Mouse (Mus musculus) kidney, adult 2 months (tissue): ENCODE data around the gene Defb13. TPM values are rescaled to one million over a fixed set of nuclear protein-coding genes. Genes with fewer than 3 reads are reported as not detected.

ENCODE experiments used
- DNase-seq: peaks from one replicate; pipeline ENCODE4 v3.0.0; 2021
- H3K27ac ChIP-seq: fragments of 200-500 bp; 2 replicates; pipeline ENCODE4 v1.5.1; 2012; ENCODE audit warnings: low read depth, low read length, control low read depth, inconsistent platforms; ENCODE audit not compliant: insufficient read depth
- H3K27me3 ChIP-seq: fragments of 200-500 bp; replicated peaks from 2 replicates; pipeline ENCODE4 v1.6.1; 2012; ENCODE audit warnings: mild to moderate bottlenecking, moderate library complexity, low read length, inconsistent platforms; ENCODE audit not compliant: control insufficient read depth, insufficient read depth
- H3K36me3 ChIP-seq: fragments of 200-500 bp; 2 replicates; pipeline ENCODE4 v1.6.1; 2012; ENCODE audit warnings: mild to moderate bottlenecking, moderate library complexity, low read length, inconsistent platforms; ENCODE audit not compliant: control insufficient read depth, insufficient read depth
- H3K4me1 ChIP-seq: fragments of 200-500 bp; 2 replicates; pipeline ENCODE4 v1.6.1; 2011; ENCODE audit warnings: low read length; ENCODE audit not compliant: control insufficient read depth, insufficient read depth
- H3K4me3 ChIP-seq: fragments of 200-500 bp; 2 replicates; pipeline ENCODE4 v1.5.1; 2011; ENCODE audit warnings: mild to moderate bottlenecking, low read depth, low read length, control low read depth; ENCODE audit not compliant: insufficient read depth
- CTCF ChIP-seq: fragments of 200-500 bp; conservative IDR thresholded peaks from 2 replicates; pipeline ENCODE4 v1.5.1; 2011; ENCODE audit warnings: low read depth, mild to moderate bottlenecking, control low read depth, low read length, moderate library complexity, mixed read lengths; ENCODE audit not compliant: insufficient read depth, insufficient read length
- POLR2A ChIP-seq: fragments of 200-500 bp; IDR thresholded peaks from one replicate; pipeline ENCODE4 v1.6.1; 2011; ENCODE audit warnings: low read depth, low read length, control low read depth
- WGBS: fragments of 180-500 bp; shearing (Covaris S2); methylation state at CpG from one replicate; pipeline ENCODE4 v1.1.7; 2018; 5-methylcytosine and 5-hydroxymethylcytosine counted together
- polyA plus RNA-seq: library from polyadenylated mRNA; depleted of rRNA; stranded (reverse); fragments of >200 nt; gene quantifications from 2 replicates; pipeline ENCODE4 v1.2.3, GENCODE M21; 2012

The Defb13 gene
- polyA plus RNA-seq, 1 experiment = not detected

DNA sequence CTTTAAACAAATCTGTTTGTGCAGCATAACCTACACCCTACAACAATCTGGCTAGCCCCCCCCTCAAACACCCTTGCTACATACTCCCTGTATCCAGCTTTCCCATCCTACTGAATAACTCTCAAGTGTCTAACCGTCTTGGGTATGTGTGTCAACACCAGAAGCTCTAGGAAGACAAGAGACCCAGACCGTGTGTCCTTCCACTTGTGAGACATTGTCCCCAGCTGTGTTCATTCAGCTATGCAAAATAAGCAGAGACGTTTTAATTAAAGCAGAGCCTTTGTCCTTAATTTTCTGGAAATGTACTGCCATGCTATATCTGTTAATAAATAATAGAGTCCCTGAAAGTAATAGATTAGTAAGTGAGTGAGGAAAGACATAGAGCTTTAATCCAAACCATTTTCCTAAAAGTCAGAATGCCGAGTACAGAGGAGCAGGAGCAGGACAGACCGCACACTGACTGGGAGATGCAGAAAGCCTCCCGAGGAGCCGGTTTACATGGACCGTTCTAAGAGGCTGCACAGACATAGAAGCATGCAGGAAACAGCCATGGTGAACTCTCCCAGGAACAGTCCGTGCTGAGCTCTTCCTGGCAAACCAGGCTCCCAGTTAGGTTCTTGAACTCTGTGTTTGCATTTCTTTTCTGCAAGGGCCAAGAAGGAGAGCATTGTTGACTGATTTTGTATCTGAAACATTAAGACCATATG lies 902 bp downstream of the Defb13 start:
- 33% methylated on average over 9 of the region's 9 CpGs for WGBS
- DNase-seq = peak; percentile 26
- Histone ChIP-seq H3K4me3 (no peak overlapping the region), H3K27me3 (no peaks in the 10 kb centered on the region), H3K36me3 (no peaks in the 10 kb centered on the region), H3K27ac (no peak overlapping the region), H3K4me1 (peaks cover 6% of the 10 kb centered on the region)
- TF ChIP-seq CTCF (no peak), POLR2A (no peak)

DNA sequence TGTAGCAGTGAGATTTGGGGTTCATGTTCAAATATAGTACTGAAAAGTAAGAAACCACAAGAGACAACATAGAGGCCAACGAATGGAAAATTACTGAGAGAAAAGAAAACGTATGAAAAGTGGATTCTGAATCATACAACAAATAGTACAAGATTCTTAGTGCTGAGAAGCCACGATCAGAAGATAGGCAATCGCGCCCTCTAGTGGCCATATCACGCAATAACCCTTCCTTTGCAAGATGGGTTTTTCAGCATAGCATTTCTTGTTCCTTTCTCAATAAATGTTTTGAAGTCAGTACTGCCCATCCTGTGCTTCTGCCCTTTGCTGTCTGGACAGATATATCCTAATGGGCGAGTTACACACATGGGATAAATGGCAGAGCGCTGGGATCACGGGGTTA lies 8.8 kb downstream of the Defb13 start:
- no peak overlapping the region for H3K27ac ChIP-seq
- H3K4me1 ChIP-seq = no peaks in the 10 kb centered on the region
- WGBS = 5% methylated on average over 9 of the region's 9 CpGs
- TF ChIP-seq CTCF (peak; percentile 68), POLR2A (no peak)
- no peak overlapping the region for H3K4me3 ChIP-seq
- no peaks in the 10 kb centered on the region for H3K27me3 ChIP-seq
- no peaks in the 10 kb centered on the region for H3K36me3 ChIP-seq
- DNase-seq = peak; percentile 51

DNA sequence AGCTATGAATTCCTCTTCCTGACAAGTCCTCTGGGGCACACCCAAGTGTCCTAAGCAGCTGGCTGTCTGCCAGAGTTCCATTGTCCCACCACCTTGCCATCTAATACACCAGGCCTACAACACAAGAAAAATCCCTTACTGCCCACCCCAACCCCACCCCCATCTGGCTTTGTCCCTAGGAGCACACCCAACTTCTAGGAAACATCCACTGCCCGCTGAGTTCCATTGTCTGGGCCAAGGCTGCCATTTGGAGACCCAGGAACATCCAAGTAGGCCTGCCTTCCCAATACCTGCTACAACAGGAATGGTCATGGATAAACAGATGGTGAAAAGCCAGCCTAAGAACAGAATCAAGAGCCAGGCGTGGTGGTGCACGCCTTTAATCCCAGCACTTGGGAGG lies 9.8 kb downstream of the Defb13 start:
- no peak for TF ChIP-seq CTCF
- no peak for TF ChIP-seq POLR2A
- no peaks in the 10 kb centered on the region for H3K36me3 ChIP-seq
- no peak overlapping the region for H3K4me3 ChIP-seq
- no peaks in the 10 kb centered on the region for H3K4me1 ChIP-seq
- no peaks in the 10 kb centered on the region for H3K27me3 ChIP-seq
- WGBS = 80% methylated on average over 3 of the region's 3 CpGs
- DNase-seq = no peak
- no peak overlapping the region for H3K27ac ChIP-seq

DNA sequence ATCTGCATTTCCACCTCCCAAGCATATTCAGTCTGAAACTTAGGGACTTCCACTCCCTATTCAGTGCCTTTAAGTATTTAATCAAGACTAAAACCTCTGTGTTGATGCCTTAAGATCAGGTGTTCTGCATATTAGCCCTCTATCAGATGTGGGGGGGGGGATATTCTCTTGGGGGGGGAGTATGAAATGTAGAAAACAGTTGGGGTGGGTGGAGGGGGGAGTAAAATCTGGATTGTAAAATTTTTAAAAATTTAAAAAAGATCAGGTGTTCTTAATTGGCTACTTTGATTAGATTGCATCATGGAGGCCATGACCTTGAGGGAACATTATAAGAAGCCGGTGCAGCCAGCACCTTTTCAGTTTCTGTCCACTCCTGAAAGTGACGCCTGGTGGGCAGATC lies 11.9 kb downstream of the Defb13 start, which contains the start of gene Fam90a1a:
TSS of gene Fam90a1a (plus strand) at position 301 of the 400 bp plus-strand sequence.
- no peak for DNase-seq
- WGBS = 79% methylated on average over 2 of the region's 2 CpGs
- no peak for TF ChIP-seq POLR2A
- no peak for TF ChIP-seq CTCF
- H3K4me1 ChIP-seq = no peaks in the 10 kb centered on the region
- no peak within 1 kb of the TSS for H3K4me3 ChIP-seq
- H3K36me3 ChIP-seq = no peaks in the 10 kb centered on the region
- no peak within 1 kb of the TSS for H3K27ac ChIP-seq
- no peaks in the 10 kb centered on the region for H3K27me3 ChIP-seq

DNA sequence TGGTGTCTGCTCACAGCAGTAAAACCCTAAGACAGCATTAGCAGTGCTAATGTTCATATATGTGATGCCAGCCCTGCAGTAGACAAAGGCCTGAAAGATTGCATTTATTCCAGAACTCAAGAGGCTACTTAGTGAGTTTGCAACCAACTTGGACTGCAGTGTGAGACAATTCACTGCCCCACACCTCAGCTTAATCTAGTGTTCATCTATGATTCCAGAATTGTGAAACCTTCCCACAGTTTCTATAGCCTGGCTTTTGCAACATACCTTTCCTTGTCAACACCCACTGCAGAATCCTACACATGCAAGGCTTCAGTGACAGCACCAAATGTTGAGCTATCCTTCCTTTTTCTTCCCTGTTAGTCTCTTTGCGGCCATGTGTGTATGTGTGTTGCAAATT lies 20.1 kb downstream of the Defb13 start:
- Histone ChIP-seq H3K27me3 (no peaks in the 10 kb centered on the region), H3K4me3 (no peak overlapping the region), H3K4me1 (no peaks in the 10 kb centered on the region), H3K27ac (no peak overlapping the region), H3K36me3 (no peaks in the 10 kb centered on the region)
- DNase-seq = no peak
- WGBS = 71% methylated on average over 1 of the region's 1 CpGs
- TF ChIP-seq CTCF (no peak), POLR2A (no peak)

DNA sequence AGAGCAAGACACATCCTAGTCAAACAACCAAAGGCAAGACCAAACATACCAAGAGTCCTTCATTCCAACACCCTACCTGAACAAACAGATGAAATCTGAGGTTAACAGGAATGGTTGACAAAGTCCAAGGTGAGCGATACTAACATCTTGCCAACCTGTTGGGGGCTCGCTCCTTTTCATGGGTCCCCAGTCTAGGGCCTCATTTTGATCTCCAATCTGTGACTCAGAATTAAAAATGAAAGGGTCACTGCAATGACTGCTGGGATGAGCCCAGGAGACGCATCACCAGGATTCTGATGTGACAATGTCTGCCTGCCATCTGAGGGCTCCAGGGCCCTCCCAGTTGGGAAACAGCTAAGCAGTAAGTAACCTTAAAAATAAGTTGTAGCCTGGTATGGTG lies 22.9 kb downstream of the Defb13 start, which contains the start of gene Ccdc70:
TSS of gene Ccdc70 (plus strand) at position 301 of the 400 bp plus-strand sequence.
- Histone ChIP-seq H3K36me3 (no peaks in the 10 kb centered on the region), H3K4me1 (no peaks in the 10 kb centered on the region), H3K27me3 (no peaks in the 10 kb centered on the region), H3K4me3 (no peak within 1 kb of the TSS), H3K27ac (no peak within 1 kb of the TSS)
- TF ChIP-seq CTCF = no peak
- no peak for TF ChIP-seq POLR2A
- 89% methylated on average over 3 of the region's 3 CpGs for WGBS
- DNase-seq = no peak

DNA sequence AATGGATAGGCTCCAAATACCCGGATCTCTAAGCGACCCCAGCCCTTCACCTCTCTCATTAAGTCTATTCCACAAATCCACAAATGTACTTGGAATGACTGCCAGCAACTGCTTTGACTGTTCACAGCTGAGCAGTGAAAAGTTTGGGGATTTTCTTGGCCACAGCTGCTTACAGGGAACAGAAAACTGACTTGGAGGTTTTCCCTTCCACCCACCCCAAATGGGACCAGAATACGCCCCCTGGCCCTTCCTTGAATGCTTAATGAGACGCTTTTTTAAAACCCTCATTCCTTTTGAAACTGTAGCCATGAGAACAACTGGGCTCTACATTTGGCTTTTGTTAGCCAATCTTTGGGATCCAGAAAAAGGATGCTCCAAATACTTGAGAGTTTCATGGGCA lies 31.6 kb downstream of the Defb13 start:
- DNase-seq = no peak
- Histone ChIP-seq H3K27me3 (no peaks in the 10 kb centered on the region), H3K4me3 (no peak overlapping the region), H3K4me1 (no peaks in the 10 kb centered on the region), H3K27ac (no peak overlapping the region), H3K36me3 (no peaks in the 10 kb centered on the region)
- TF ChIP-seq POLR2A = no peak
- no peak for TF ChIP-seq CTCF
- 61% methylated on average over 4 of the region's 4 CpGs for WGBS
